Mouse (Mus musculus): Measurements from ENCODE around the gene Ide. TPM values are rescaled to one million over a fixed set of nuclear protein-coding genes. Genes with fewer than 3 reads are reported as not detected.
"Not testable (repeated sequence)": the region's sequence is repeated elsewhere in the genome, so short reads cannot be mapped to it uniquely, and the experiment has no call there.

Gene Ide
- total RNA-seq, 2 experiments from 2014 or later: 59.2 to 97.0 TPM

- peak; percentile 88 to 94 for DNase-seq
Observed at GRCm38 (mm10) chr19:37265333-37266103, 72.1 kb downstream of the Ide start.

- peak; percentile 63 to 82 for DNase-seq
Observed at GRCm38 (mm10) chr19:37263943-37264897, 73.4 kb downstream of the Ide start.

GRCm38 (mm10) chr19:37263566-37263942 lies 74.1 kb downstream of the Ide start:
- DNase-seq: no peak

GRCm38 (mm10) chr19:37262389-37262788 lies 75.3 kb downstream of the Ide start:
- DNase-seq: no peak

GRCm38 (mm10) chr19:37255321-37255720 lies 82.3 kb downstream of the Ide start:
- no peak for DNase-seq

- DNase-seq: no peak
Observed at GRCm38 (mm10) chr19:37252104-37252503, 85.5 kb downstream of the Ide start.

- DNase-seq: no peak
Observed at GRCm38 (mm10) chr19:37248199-37248598, 89.5 kb downstream of the Ide start.

GRCm38 (mm10) chr19:37246859-37247258 lies 90.8 kb downstream of the Ide start:
- no peak for DNase-seq

- DNase-seq: no peak
Observed at GRCm38 (mm10) chr19:37242707-37243106, 94.9 kb downstream of the Ide start.

GRCm38 (mm10) chr19:37241201-37241600 lies 96.5 kb downstream of the Ide start:
- DNase-seq: no peak

GRCm38 (mm10) chr19:37239096-37239495 lies 98.6 kb downstream of the Ide start:
- DNase-seq: peak in 1 of 2 experiments; percentile 33

GRCm38 (mm10) chr19:37238651-37239050 lies 99.0 kb downstream of the Ide start:
- DNase-seq: peak; percentile 28 to 29

- DNase-seq: peak in 1 of 2 experiments; percentile 15
Observed at GRCm38 (mm10) chr19:37237712-37238437, 99.8 kb downstream of the Ide start.

- DNase-seq: no peak
Observed at GRCm38 (mm10) chr19:37237306-37237705, 100.3 kb downstream of the Ide start.

GRCm38 (mm10) chr19:37235818-37236217 lies 101.8 kb downstream of the Ide start:
- DNase-seq: no peak

- no peak for DNase-seq
Observed at GRCm38 (mm10) chr19:37233561-37234539, 103.8 kb downstream of the Ide start.

- DNase-seq: not testable (repeated sequence)
Observed at GRCm38 (mm10) chr19:37232598-37232997, 105.1 kb downstream of the Ide start.

GRCm38 (mm10) chr19:37225197-37225862 lies 112.3 kb downstream of the Ide start:
- no peak for DNase-seq

All from heart, adult 18-20 months (tissue).